ENCODE assay signal across 11 mouse cellular contexts in the genomic region with DNA sequence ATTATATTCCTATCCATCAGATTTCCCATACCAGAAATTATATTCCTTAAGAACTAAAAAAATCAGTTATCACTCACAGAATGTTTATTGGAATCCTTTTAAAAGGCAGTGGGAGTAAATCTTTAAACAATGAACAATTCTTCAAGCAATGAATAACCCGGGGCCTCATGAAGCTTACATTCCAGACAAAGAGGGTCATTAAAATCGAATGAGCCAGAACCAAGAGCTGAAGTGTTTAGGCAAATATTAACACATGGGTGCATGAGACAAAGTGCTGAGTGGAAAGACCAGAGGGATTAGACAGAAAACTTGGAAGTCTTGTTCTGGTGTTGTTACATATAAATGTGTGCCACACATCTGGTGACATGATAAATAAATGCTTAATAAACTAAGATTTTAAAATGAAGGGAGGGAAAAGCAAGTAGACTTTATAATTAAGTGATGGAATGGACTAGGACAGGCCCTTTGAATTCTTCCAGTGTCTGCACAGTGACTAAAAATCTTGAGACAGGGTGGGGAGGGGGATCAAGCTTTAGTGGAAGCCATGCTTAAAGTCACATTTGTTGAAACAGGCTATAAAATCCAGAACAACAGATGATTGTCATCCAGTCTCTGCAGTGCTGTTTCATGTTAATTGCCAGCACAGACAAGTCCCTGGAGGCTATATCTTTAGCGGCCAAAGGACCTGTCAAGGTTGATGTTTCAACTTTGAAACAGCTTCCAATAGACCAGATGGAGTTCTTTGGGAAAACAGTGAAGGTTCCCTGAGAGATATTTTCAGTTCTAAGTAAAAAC.
A peak's percentile ranks its signal among the peaks of the same experiment; 100 is the strongest.
DNase-seq lines count a peak whose midpoint lies in the region; ATAC-seq and TF ChIP-seq lines count a peak whose summit lies in the region.
"Had no signal": no experiment of that assay in that cellular context is flagged by ENCODE, and none has a peak within 500 bp of the region (broad histone marks: within the 10 kb centered on the region; RNA-seq: fewer than 3 reads in every experiment).

No protein-coding gene starts in this region.

- H3K36me3 ChIP-seq in intestine, embryonic 15.5 days, result no peaks in the 10 kb centered on the region
- H3K36me3 ChIP-seq in intestine, postnatal 0 days (ENCODE audit: control insufficient read depth, insufficient read depth), result no peaks in the 10 kb centered on the region
- no peaks in the 10 kb centered on the region for H3K36me3 ChIP-seq in kidney, adult 2 months (ENCODE audit: control insufficient read depth, insufficient read depth, low read length)
- H3K36me3 ChIP-seq in hindbrain, embryonic 11.5 days (ENCODE audit: control insufficient read depth, insufficient read depth, low read length), result no peaks in the 10 kb centered on the region
- H3K36me3 ChIP-seq: midbrain, embryonic 13.5 days had no signal

- TF ChIP-seq CTCF in intestine, postnatal 0 days (IDR thresholded peaks at IDR 0.05; ENCODE audit: low read depth), result no peak
- no peak for TF ChIP-seq CTCF in kidney, adult 2 months (conservative IDR thresholded peaks at IDR 0.05; ENCODE audit: insufficient read depth, insufficient read length, low read depth, low read length)

- no peak overlapping the region for H3K4me2 ChIP-seq in intestine, embryonic 15.5 days (replicated peaks)
- no peak overlapping the region for H3K4me2 ChIP-seq in intestine, postnatal 0 days (replicated peaks; ENCODE audit: low read depth)
- no peak overlapping the region for H3K4me2 ChIP-seq in hindbrain, embryonic 11.5 days (replicated peaks; ENCODE audit: low read depth, low read length)
- H3K4me2 ChIP-seq: midbrain, embryonic 13.5 days had no signal

- no peaks in the 10 kb centered on the region for H3K27me3 ChIP-seq in intestine, embryonic 15.5 days (replicated peaks)
- H3K27me3 ChIP-seq in intestine, postnatal 0 days (replicated peaks; ENCODE audit: control insufficient read depth, insufficient read depth, low read length), result no peaks in the 10 kb centered on the region
- H3K27me3 ChIP-seq in kidney, adult 2 months (replicated peaks; ENCODE audit: control insufficient read depth, insufficient read depth, low read length), result no peaks in the 10 kb centered on the region
- no peaks in the 10 kb centered on the region for H3K27me3 ChIP-seq in hindbrain, embryonic 11.5 days (ENCODE audit: control insufficient read depth, insufficient read depth, low read length)
- H3K27me3 ChIP-seq: midbrain, embryonic 13.5 days had no signal

- H3K4me3 ChIP-seq in intestine, embryonic 15.5 days (replicated peaks), result no peak overlapping the region
- no peak overlapping the region for H3K4me3 ChIP-seq in intestine, postnatal 0 days (ENCODE audit: low read depth, low read length)
- H3K4me3 ChIP-seq in kidney, adult 2 months (ENCODE audit: insufficient read depth, low read depth, low read length), result no peak overlapping the region
- H3K4me3 ChIP-seq in hindbrain, embryonic 11.5 days (ENCODE audit: low read depth, low read length), result no peak overlapping the region
- H3K4me3 ChIP-seq: layer of hippocampus, adult 2 months; midbrain, embryonic 13.5 days had no signal

- DNase-seq in cerebellum, postnatal 14 days, result peak; percentile 46 to 61
- DNase-seq in kidney, adult 2 months, result peak; percentile 88
- DNase-seq in lung, postnatal 14 days, result peak; percentile 2
- no peak for DNase-seq in layer of hippocampus, adult 9-11 months
- DNase-seq in hindbrain, embryonic 11.5 days (ENCODE audit: low spot score), result no peak
- DNase-seq: thymus, adult 2 months had no signal

- no peak overlapping the region for H3K9ac ChIP-seq in intestine, embryonic 15.5 days
- H3K9ac ChIP-seq in intestine, postnatal 0 days (ENCODE audit: low read depth, low read length), result no peak overlapping the region
- no peak overlapping the region for H3K9ac ChIP-seq in hindbrain, embryonic 11.5 days (ENCODE audit: low read depth, low read length)
- H3K9ac ChIP-seq: midbrain, embryonic 13.5 days had no signal

- H3K4me1 ChIP-seq in intestine, embryonic 15.5 days (replicated peaks), result no peaks in the 10 kb centered on the region
- no peaks in the 10 kb centered on the region for H3K4me1 ChIP-seq in intestine, postnatal 0 days (replicated peaks; ENCODE audit: control insufficient read depth, insufficient read depth, low read length)
- H3K4me1 ChIP-seq in kidney, adult 2 months (ENCODE audit: control insufficient read depth, insufficient read depth, low read length), result peaks cover 9% of the 10 kb centered on the region; the same call in 1 of the 2 replicates
- no peaks in the 10 kb centered on the region for H3K4me1 ChIP-seq in hindbrain, embryonic 11.5 days (replicated peaks; ENCODE audit: control insufficient read depth, insufficient read depth, low read length)
- H3K4me1 ChIP-seq: midbrain, embryonic 13.5 days had no signal

- peak; percentile 84 for ATAC-seq in intestine, embryonic 15.5 days
- ATAC-seq in intestine, postnatal 0 days, result no peak
- no peak for ATAC-seq in hindbrain, embryonic 11.5 days (ENCODE audit: low FRiP score)
- ATAC-seq: forebrain, embryonic 14.5 days; midbrain, embryonic 13.5 days had no signal

- TF ChIP-seq POLR2A in kidney, adult 2 months (IDR thresholded peaks at IDR 0.05; ENCODE audit: low read depth, low read length), result no peak

- no peaks in the 10 kb centered on the region for H3K9me3 ChIP-seq in intestine, embryonic 15.5 days
- no peaks in the 10 kb centered on the region for H3K9me3 ChIP-seq in intestine, postnatal 0 days (ENCODE audit: control insufficient read depth)
- no peaks in the 10 kb centered on the region for H3K9me3 ChIP-seq in hindbrain, embryonic 11.5 days (ENCODE audit: control insufficient read depth, low read length)
- H3K9me3 ChIP-seq: midbrain, embryonic 13.5 days had no signal

- H3K27ac ChIP-seq in intestine, embryonic 15.5 days, result no peak overlapping the region
- no peak overlapping the region for H3K27ac ChIP-seq in intestine, postnatal 0 days (ENCODE audit: low read depth, low read length)
- H3K27ac ChIP-seq in kidney, adult 2 months (ENCODE audit: insufficient read depth, low read depth, low read length), result peak overlapping the region; percentile 68
- no peak overlapping the region for H3K27ac ChIP-seq in hindbrain, embryonic 11.5 days (ENCODE audit: low read depth, low read length)
- H3K27ac ChIP-seq: layer of hippocampus, adult 2 months; midbrain, embryonic 13.5 days had no signal

- WGBS in intestine, embryonic 15.5 days, result 17% methylated on average over 3 of the region's 3 CpGs
- WGBS in intestine, postnatal 0 days, result 17% methylated on average over 3 of the region's 3 CpGs
- WGBS in kidney, adult 2 months, result 20% methylated on average over 3 of the region's 3 CpGs
- WGBS in hindbrain, embryonic 11.5 days, result 26% methylated on average over 3 of the region's 3 CpGs

Comparison
In these comparisons a context has a peak if more than half of its experiments do, and no peak if none do; other contexts are left out.
1. DNase-seq: peak in cerebellum, postnatal 14 days (2 of 2), kidney, adult 2 months (single experiment) and lung, postnatal 14 days (single experiment); none in layer of hippocampus, adult 9-11 months (single experiment) and hindbrain, embryonic 11.5 days (single experiment).